Mouse (Mus musculus) urinary bladder, postnatal 4 days (tissue): ENCODE measurements around the gene Lag3.

Experiments used
- DNase-seq, 2 experiments: peaks; one replicate each; pipeline ENCODE4 v3.0.0; 2021 to 2022; ENCODE audit warnings: low spot score in 2 of 2

Gene Lag3

DNA sequence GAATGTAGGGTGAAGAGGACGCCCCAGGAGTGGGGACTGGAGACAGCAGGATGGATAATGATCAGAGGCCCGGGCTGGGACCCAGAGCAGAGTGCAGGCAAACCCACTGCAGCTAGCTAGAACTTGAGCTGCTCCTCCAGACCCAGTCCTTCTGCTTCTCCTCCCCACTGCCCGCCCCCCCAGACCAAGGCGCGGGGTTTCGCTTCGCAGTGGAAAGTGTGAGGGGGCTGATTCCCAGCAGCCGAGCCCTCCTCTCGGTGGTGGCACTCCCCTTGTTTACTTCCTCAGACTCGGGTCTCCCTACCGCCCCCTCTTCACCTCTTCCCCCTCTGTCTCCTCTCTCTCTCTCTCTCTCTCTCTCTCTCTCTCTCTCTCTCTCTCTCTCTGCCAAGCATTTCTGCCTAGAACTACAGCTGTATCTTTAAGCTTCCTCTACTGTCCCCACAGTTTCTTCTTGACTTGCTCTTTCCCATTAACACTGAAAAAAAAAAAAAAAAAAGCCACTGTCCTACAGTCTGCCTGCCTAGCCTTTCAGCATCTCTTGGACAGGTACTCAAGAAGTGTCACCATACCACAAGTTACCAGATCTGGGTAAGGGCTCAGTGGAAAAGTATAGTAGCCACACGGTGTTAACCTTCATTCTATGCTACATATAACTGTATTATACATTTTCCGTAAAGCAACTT is at the start of gene Lag3:
Gene Lag3, minus strand, starts transcription at position 173 of the 686 bp plus-strand sequence.
- DNase-seq: no peak

DNA sequence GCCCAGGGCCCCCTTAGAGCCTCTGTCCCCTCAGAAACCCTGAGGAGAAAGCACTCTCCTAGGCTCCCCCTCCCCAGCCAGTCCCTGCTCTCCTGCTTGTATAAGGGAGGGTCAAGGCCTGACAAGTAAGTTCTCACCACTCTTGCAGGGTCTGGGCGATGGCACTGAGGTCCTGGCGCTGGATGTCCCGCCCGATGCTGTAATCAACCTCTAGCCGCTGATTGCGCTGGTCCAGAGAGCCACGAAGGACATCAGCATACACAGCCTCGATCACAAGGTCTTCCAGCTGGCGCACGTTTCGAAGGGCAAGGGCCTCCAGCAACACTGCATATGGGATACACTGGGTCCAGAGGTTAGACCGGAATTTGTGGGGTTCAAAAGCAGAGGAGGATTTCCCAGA is 49.5 kb upstream of the Lag3 start:
- DNase-seq: no peak

DNA sequence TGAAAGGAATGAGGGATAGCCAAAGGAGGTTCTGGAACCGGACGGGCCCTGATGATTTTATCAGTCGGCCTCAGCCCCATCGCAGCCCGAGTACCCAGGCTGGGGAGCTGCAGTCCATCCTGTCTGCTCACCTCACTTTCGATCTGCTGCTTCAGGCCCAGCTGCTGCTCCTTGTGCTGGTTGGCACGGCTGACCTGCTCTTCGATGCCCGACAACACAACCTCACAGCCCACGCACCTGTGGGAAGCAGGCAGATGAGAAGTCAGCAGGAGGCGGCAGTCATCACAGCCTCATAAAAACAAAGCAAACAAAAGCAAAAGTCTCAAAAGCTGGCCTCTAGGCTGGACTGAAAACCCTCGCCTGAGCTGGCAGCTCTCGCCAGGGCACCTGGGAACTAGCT is 48.5 kb upstream of the Lag3 start:
- DNase-seq: no peak

DNA sequence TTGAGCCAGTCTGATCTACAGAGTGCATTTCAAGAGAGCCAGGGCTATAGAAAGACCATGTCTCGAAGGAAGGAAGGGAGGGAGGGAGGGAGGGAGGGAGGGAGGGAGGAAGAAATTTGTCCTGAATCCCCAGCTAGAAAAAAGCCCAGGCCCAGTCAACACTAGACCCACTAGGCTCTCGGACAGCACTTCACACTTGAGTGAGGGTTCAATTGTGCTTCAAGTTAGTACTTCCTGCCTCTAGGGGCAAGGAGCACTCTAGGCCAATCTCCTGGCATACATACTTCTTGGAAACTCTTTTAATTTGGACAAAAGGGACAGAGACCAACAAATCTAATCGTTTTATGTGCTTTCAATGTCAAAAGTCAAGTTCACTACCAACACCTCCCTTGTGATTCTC is 46.6 kb upstream of the Lag3 start:
- no peak for DNase-seq

DNA sequence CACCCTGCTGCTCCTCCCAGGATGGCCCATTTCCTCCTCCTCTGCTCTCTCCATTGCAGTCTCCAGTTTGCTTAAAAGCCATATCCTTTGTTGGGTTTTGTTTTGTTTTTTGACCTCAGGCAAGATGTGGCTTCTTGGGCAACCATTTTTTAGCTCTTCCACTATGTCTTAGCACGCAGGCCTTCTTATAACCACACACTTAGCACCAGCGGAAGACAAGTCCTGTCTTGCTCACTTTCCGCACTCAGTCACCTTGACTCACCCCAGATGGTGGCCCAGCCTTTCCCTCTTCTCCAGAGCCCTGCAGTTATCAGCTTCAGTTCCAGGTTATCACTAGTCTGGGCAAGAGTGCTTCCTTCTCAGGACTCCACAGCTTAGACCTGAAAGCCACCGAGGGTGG is 43.7 kb upstream of the Lag3 start:
- no peak for DNase-seq

DNA sequence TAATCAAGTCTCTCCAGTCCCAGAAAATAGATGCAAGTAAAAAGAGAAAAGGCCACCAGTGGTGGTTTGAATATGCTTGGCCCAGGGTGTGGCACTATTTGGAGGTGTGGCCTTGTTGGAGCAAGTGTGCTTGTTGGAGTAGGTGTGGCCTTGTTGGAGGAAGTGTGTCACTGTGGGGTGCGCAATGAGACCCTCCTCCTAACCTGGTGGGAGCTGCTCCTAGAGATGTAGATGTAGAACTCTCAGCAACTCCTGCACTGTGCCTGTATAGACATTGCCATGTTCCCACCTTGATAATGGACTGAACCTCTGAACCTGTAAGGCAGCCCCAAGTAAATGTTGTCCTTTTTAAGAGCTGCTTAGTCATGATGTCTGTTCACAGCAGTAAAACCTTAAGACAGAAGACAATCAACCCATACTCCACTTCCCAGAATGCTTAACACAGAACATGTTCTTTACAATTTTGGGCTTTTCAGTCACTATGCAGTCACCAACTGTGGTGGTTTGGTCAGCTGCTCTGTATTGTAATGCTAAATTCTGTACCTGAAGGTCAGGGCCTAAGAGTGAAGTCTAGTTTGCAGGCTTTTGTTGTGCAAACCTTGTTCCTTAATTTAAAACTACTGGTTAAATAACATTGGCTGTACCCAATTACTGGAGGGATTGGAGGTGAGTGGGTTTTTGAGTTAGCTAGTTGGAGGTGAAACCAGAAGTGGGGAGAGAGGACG is 42.6 kb upstream of the Lag3 start:
- DNase-seq: no peak

DNA sequence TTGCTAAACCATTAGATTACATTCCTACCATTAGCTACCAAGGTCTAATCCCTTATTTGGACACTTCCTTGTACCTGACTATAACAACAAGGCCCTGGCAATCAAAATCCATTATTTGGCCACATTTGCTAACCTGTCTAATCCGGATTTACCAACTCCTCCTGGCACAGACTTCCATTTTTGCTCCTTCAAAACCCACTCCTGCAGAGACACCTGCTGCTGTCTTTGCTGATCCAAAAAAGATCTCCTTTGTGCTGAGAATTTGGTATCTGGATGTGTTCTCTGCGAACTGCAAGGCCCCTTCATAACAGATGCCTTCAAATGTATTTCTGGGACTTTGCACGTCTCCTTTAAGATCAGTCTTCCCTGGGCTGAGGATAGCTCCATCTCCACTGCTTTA is 32.0 kb upstream of the Lag3 start:
- DNase-seq: no peak

DNA sequence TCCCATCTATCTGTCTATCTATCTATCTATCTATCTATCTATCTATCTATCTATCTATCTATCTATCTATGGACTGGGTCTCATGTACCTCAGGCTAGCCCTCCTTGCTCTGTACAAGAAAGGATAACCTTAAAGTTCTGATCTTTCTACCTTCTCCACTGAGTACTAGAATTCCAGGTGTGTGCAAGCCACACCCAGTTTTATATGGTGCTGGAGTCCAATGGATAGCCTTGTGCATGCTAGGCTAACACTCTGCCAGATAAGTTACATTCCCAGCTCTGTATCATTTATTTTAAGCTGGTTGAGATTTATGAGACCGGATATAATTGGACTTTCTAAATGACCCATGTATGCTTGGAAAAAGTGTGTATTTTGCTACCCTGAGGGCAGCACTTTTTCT is 30.2 kb upstream of the Lag3 start:
- no peak for DNase-seq

DNA sequence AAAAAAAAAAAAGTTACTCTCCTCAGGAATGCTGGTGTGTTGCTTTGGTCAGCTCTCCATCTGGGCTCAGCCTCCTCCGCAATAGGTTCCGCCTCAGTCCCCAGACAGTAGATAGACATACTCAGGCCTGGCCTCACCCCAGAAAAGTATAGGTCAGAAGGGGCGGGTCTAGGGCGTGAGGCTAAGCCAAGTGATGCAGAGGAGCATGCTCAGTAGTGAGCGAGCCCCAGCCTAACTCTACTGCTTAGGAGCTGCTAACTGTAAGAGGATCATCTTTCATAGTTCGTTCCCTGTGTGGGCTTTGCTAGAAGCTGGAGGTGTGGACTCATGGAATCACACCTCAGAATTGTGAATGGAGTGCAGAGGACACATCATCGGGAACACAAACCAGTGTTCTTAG is 27.0 kb upstream of the Lag3 start:
- no peak for DNase-seq

DNA sequence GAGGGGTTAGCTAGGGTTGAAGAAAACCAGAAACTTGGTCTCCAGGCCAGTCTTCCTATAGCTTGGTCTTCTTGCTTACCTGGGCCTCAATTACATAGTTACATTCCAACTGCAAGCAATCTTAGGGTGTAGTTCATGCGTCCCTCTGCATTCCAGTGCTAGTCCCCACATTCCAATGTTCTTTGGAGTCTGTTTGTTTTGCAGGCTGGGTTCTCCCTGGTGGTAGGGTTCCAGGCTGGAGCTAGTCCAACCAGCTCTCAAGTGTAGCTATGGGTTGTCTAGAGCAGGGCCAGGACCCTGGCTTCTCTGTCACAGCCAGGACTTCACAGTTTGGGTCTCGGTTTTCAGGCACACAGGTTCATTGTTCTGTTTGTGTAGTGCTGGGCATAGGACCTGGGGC is 26.0 kb upstream of the Lag3 start:
- no peak for DNase-seq

DNA sequence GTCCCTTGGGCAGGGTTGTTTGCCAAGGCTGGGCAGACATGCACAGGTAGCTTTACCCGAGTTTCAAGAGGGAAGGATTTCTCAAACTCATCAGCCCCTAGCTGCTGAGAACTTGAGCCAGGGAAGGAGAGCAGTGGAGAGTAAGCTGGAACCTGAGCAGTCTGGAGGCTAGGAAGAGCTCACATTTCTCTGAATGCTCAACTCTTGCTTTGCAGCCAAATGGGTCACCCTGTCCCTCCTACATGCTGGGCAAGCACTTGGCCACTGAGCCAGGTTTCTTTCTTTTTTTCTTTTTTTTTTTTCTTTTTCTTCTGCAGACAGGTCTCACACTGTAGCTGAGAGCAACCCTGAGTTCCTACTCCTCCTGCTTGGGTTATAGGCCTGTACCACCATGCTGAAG is 25.2 kb upstream of the Lag3 start:
- DNase-seq: no peak

DNA sequence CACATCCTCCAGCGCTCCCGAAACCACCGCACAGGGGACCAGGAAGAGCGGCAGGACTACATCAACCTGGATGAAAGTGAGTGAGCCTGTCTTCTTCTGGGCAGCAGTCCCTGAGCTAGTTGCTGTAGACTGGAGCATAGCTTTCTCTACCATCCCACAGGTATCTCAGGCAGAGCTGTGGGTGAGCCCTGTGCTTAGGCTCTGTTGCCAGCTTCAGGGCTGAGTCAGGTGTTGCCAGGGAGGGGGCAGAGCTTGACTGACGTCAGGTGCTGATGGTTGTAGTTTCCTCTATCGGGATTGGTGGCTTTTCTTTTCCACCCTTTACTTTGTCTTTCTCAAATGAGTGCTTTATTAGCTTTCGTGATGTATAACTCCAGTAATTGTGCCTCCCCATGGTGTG is 23.2 kb upstream of the Lag3 start:
- no peak for DNase-seq

DNA sequence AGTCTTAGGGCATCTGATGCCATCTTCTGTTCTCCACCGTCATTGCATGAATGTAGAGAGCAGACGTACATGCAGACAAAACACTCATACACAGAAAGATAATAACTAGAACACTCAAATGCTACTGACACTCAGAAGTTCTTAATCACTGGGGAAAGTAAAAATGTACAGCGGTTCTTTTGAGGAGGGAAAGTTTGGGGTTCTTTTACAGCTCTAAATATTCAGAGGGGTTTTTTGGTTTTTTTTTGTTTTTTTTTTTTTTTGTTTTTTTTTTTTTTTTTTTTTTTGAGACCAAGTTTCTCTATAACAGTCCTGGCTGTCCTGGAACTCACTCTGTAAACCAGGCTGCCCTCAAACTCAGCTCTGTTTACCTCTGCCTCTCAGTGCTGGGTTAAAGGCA is 21.6 kb upstream of the Lag3 start:
- DNase-seq: no peak

DNA sequence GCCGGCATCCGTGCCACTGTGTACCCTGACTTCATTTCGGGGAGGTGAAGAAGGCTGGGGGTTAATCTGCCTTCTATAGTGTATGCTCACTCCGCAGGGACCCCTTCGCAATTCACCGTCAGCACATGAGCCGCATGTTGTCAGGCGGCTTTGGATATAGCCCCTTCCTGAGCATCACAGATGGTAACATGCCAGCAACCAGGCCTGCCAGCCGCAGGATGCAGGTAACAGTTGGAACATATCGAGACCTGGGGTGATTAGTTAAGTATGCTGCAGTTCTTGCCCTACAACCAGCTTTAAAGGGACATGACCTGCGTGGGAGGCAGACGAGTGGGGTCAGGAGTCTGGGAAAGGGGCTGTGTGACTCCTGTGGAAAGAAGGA is 20.8 kb upstream of the Lag3 start:
- no peak for DNase-seq

DNA sequence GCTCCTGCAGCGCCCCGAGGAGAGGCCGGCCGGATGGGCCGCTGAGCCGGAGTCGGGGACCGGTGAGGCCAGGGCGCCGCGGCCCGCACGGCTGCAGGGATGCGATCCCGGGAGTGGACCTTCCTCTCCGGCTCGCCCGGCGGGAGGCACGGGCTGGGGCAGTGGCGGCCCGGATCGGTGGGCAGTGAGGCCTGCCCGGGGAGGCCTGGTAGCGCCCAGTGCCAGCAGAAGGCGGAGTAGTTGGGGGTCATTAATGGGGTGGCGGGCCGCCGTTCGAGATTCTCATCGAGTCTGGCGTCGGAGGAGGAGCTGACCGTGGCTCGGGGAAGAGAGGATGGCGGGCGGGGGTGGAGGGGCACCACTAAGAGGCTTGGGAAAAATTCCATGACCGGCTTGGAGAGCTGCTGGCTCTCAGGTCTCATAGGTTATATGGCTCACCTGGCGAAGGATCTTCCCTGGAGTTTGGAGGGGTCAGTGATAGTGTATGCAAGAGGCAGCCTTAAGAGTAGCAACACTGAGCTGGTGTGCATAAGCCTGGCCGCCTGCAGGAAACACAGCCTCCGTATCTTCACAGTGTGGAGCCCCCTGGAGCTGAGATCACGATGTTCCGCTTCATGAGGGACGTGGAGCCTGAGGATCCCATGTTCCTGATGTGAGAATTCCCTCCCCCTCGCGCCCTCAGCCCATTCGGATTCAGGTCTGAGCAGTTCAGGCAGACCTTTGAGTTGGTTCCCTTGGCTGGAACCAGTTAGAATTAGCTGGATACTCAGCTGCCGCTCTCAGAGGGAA is 20.2 kb upstream of the Lag3 start:
- DNase-seq: peak in 1 of 2 experiments; percentile 63

DNA sequence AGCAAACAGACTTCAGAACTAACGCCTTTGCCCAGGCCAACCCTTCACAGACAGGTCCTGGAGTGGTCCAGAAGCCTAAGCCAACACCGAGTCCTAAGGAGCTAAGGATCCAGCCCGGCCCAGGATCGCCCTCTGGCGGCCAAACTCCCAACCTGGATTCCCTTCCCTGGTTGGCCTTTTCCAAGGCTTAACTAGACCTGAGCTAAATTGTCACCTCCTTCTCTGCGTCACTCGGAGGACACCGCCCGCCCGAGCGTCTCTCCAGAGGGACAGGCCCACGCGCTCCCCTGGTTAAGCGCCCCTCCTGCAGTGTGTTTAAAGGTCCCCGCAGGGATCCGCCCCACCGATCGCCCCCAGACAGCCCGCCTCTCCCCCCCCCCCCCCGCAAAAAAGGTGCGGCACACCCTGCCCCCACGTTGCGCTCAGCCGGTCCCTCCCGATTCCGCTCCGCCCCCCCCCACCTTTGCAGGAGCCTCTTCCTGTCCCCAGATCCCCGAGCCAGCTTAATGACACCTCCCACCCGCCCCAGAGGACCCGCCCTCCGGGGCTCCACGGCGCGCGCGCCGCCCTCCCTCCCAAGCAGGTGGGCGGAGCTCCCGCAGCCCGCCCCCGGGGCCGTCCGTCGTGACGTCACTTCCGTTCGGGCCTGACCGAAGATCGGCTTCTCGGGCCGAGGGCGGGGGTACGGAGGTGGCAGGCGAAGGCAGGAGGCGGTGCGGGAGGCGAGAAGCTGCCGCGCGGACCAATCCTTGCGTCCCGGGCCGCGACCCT is 19.4 kb upstream of the Lag3 start, which contains the start of gene Mlf2:
Gene Mlf2, plus strand, starts transcription at position 633 of the 771 bp plus-strand sequence.
- DNase-seq: peak; percentile 99

DNA sequence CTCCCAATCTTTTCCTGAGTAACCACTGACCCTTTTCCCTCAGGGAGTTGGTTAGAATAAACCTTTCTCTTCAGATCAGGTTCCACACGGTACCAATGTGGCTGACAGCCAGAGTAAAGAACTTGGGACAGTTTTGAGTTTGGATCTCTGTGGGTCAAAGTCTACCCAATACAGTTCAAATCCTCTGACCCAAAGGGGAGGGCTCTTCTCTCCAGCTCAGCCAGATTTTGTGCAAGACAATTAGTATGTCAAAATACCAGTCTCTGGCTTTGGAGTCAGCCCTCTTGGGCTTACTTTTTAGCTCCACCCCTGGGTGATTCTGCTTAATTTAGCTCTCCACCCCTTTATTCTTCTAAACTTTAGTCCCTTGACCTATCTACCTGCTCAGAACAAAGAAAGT is 18.7 kb upstream of the Lag3 start:
- DNase-seq: no peak

DNA sequence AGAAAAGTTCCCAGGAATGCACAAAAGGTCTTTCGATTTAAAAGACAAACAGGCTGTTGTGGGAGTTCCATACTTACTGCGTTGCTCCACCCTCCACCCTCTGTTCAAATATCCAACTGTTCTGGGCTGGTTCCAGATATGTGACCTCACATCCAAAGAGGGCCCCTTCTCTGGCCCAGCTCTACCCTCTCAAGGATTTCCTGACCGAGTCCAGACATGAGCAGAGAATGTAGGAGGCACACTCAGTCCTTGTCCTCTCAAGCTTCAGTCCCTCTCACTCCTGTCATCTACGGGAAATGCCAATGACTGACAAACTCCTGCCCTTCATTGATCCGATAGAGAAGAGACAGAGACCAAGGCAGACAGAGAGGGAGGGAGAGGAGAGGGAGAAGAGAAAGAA is 14.4 kb upstream of the Lag3 start:
- peak in 1 of 2 experiments; percentile 59 for DNase-seq

DNA sequence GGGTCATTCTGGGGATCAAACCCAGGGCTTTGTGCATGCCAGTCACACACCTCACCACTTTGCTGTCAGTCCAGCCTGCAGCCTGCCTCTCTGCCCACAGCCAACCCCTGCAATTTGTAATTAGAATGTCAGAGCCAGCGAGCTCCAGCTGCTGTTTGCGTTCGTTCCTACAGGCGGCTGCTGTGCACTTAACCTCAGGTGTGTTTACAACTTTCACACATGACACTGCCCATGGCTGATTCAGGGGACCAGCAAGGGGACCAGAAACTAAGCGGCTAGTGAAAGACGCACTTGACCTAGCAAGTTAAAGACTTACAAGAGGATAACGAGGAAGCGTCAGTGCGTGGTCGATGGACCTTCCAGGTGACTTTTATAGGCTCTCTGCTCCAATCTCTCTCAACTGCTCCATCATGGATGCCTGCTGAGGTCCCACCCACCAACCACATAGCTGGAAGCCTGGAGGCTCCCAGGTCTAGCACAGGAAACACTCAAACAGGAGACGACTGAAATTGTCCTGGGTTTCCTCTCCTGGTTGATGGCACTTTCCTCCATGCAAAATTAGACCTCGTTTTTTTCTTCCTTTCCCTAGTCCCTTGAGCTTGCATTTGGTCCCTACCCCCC is 13.8 kb upstream of the Lag3 start:
- no peak for DNase-seq

DNA sequence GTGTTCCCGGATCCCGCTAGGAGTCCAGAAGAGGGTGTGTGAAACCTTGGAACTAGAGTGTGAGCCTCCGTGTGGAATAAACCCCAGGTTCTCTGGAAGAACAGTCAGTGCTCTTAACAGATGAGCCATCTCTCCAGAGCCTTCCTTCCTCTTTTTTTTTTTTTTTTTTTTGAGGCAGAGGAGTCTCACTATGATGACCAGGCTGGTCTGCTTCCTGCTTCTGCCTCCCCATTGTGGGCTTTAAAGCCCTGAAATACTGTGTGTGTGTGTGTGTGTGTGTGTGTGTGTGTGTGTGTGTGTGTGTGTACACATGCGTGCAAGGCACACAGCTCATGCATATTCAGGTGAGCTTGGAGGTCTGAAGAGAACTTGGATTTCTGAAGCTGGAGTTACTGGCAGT is 10.0 kb upstream of the Lag3 start:
- no peak for DNase-seq

DNA sequence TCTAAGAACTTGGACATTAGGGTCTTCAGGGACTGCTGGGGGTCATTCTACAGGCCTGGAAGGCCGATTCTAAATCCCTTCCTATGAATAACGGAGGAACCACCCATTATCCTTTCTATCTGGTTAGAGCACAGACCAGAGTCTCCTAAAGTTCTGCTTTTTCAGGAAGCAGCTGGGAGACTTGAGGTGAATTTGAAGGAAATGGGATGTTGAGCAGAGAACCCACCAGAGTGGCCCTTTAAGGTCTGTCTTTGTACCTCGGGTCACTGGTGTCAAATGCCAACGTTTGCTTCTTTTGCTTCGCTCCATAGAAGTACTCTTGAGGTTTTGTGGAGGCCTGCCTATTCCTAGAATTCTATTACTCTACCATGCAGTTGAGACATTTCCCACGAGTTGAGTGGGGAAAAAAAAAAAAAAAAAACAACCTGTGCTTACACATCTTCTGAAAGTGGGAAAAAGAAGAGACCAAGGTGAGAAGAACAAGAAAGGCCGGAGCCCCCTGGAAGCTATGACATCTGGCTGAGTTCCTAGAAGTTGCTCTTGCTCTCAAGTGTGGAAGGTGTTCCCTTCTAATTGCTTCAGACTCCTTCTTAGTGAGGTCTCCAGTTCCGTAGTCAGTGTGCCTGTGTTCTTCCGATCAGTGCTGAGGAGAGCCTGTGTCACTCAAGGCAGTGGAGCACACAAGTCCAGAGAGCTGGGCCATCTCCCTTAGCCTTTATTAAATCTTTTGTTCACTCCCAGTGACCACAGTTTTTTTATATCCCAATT is 9.0 kb upstream of the Lag3 start:
- no peak for DNase-seq
